Comparison of ENCODE assay signal across 19 mouse cellular contexts in the genomic region with DNA sequence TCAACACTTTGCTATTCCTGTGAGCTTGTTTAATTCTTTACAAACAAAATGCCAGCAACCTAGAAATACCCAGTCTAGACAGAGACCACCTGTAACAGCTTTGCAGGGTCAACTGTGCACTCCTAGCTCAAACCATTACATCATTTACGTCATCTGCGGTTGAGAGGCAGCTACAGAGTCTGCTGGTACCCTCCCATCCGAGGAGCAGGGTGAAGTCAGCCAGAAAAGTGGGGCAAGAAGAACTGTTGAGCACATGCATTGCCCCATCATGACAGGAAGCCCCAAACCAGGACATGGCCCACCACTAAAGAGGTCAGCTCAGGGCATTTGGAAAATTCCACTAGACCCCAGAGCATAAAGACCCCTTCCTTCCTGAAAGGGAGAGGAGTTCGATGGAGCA.
"Had no signal": no experiment of that assay in that cellular context is flagged by ENCODE, and none has a peak within 500 bp of the region (broad histone marks: within the 10 kb centered on the region; RNA-seq: fewer than 3 reads in every experiment).

No protein-coding gene starts in this region.

- H3K4me2 ChIP-seq: liver, embryonic 15.5 days; lung, embryonic 15.5 days; midbrain, embryonic 11.5 days; midbrain, embryonic 13.5 days; midbrain, embryonic 15.5 days; neural tube, embryonic 12.5 days had no signal

- H3K27me3 ChIP-seq: liver, embryonic 15.5 days; lung, embryonic 15.5 days; megakaryocyte, embryonic 14.5 days; midbrain, embryonic 13.5 days; midbrain, embryonic 15.5 days; neural tube, embryonic 12.5 days had no signal

- H3K27ac ChIP-seq: liver, embryonic 15.5 days; lung, embryonic 15.5 days; macrophage; midbrain, embryonic 13.5 days; midbrain, embryonic 15.5 days; neural tube, embryonic 12.5 days had no signal

- DNase-seq: liver, postnatal 0 days; lung, adult 2 months; lung, postnatal 14 days; lung, postnatal 36 days; right cerebral cortex, postnatal 14 days; right cerebral cortex, postnatal 4 days; spleen, adult 18-20 months; thymus, adult 18-20 months; thymus, postnatal 14 days; thymus, postnatal 36 days had no signal

- H3K4me1 ChIP-seq: liver, embryonic 15.5 days; lung, embryonic 15.5 days; megakaryocyte, embryonic 14.5 days; neural tube, embryonic 12.5 days had no signal

- H3K4me3 ChIP-seq: liver, embryonic 15.5 days; lung, embryonic 15.5 days; megakaryocyte, embryonic 14.5 days; midbrain, embryonic 13.5 days; midbrain, embryonic 15.5 days; neural tube, embryonic 12.5 days had no signal

- H3K36me3 ChIP-seq: liver, embryonic 15.5 days; lung, embryonic 15.5 days; midbrain, embryonic 13.5 days; midbrain, embryonic 15.5 days; neural tube, embryonic 12.5 days had no signal

- H3K9me3 ChIP-seq: liver, embryonic 15.5 days; lung, embryonic 15.5 days; midbrain, embryonic 13.5 days; midbrain, embryonic 15.5 days; neural tube, embryonic 12.5 days had no signal

- ATAC-seq: liver, postnatal 0 days; lung, postnatal 0 days; midbrain, embryonic 13.5 days; midbrain, embryonic 15.5 days had no signal

- H3K9ac ChIP-seq: liver, embryonic 15.5 days; liver, postnatal 0 days; lung, embryonic 15.5 days; midbrain, embryonic 13.5 days; midbrain, embryonic 15.5 days; neural tube, embryonic 12.5 days had no signal
